Mouse (Mus musculus) embryonic fibroblast, embryonic 13.5 days (primary cell): ENCODE results near the gene Limk2.

Source experiments
- CTCF ChIP-seq: IDR thresholded peaks from 2 replicates; pipeline ENCODE4 v1.5.1; 2011; ENCODE audit warnings: mild to moderate bottlenecking, control low read depth, low read length, moderate library complexity, borderline replicate concordance; ENCODE audit not compliant: insufficient read depth
- POLR2A ChIP-seq: IDR thresholded peaks from 2 replicates; pipeline ENCODE4 v1.6.1; 2011; ENCODE audit warnings: low read depth, mild to moderate bottlenecking, control low read depth, low read length, moderate library complexity

- no peak for TF ChIP-seq CTCF
- TF ChIP-seq POLR2A, result no peak
Measured at GRCm38 (mm10) chr11:3341476-3341875, 67.5 kb downstream of the Limk2 start.
